Mouse (Mus musculus): ENCODE results near the gene Nccrp1.

Nccrp1 gene

GRCm38 (mm10) chr7:28547154-28547553 lies at the start of gene Nccrp1:
Gene Nccrp1, minus strand, starts transcription at chr7:28547254.
- in situ Hi-C loops (cut with MboI, MseI), result no loop called here

- in situ Hi-C loops (cut with MboI, MseI), result no loop called here
These were observed 48.8 kb upstream of the Nccrp1 start for GRCm38 (mm10) chr7:28595751-28596435.

GRCm38 (mm10) chr7:28593206-28594111 lies 46.4 kb upstream of the Nccrp1 start:
- in situ Hi-C loops (cut with MboI, MseI), result loop anchor here (5.0 kb wide), 1 partner anchor 141 kb away; the partner anchor contains the start of gene Lrfn1

DNA sequence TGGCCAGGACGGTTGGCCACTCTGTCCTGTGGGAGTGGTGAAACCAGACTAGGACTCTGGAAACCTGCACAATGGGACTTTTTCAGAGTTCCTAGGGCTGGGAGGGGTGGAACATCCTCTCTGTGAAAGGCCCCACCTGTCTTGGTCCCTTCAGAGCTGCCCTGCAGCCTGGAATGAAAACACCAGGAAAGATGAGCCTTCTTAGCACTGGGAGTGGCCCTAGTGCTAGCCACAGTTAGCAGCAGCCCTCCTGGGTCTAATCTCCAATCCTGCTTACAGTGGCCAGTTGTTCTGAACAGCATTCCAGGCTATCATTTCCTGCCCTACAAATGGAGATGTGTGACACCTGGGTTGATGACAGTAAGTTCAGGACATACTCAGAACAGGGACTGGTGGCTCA lies 44.8 kb upstream of the Nccrp1 start:
- in situ Hi-C loops (cut with MboI, MseI), result loop anchor here (5.0 kb wide), 1 partner anchor 140 kb away; the partner anchor contains the start of gene Lrfn1

DNA sequence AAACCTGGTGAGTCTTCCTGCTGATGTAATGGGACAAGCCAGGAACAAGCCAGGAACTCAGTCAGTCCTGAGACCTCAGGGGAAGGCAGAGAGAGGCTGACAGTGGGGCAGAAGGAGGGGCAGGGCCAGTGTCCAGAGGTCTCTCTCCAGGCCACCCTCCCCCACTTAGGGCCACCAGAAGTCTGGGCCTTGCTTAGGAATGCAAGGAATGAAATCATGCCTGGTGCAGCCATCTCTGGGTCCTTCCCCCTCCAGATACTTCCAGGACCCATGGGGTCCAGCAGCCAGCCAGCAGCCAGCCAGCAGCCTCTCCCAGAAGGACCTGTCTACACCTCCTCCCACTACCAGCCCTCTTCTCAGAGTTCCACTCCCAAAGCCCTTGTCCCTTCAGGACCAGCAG lies 40.6 kb upstream of the Nccrp1 start:
- in situ Hi-C loops (cut with MboI, MseI), result no loop called here

- in situ Hi-C loops (cut with MboI, MseI), result no loop called here
These were observed 39.8 kb upstream of the Nccrp1 start for GRCm38 (mm10) chr7:28586663-28587411.

- in situ Hi-C loops (cut with MboI, MseI), result no loop called here
These were observed 37.9 kb upstream of the Nccrp1 start for GRCm38 (mm10) chr7:28585001-28585400.

GRCm38 (mm10) chr7:28584468-28584867 lies 37.4 kb upstream of the Nccrp1 start:
- in situ Hi-C loops (cut with MboI, MseI), result no loop called here

DNA sequence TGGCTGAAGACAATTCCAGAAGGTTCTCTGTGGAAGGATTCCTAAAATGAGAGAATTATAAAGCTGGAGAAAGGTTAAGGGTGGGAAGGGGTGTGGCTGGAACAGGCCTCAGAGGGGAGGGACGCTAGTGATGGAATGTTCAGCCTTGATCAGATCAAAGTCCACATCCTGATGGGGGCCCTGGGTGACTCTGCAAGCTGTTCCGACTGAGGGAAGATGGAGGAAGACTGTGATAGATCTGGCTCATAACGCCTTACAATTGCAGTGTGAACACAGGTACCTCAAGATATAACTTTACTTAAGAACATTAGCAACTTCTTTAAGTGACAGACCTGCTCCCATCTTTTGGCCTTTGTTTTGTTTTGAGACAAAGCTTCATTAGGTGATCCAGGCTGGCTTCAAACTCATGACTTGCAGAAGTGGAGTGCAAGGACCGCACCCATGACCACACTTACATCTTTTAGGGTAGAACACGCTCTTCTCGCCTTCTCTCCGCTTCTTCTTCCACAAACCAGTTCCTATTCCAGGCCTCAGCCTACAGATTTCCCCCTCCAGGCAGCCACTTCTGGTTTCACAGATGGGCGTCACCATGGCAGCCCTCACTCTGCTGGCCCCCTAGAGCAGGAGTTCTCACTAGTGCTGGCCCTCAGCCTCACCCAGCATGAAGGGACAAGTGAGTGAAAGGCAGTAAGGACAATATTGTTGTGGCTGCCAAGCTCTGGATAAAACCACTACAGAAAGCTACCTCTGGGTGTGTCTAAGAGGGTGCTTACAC lies 36.7 kb upstream of the Nccrp1 start:
- in situ Hi-C loops (cut with MboI, MseI), result no loop called here

GRCm38 (mm10) chr7:28582841-28583240 lies 35.8 kb upstream of the Nccrp1 start:
- in situ Hi-C loops (cut with MboI, MseI), result no loop called here

GRCm38 (mm10) chr7:28581721-28582120 lies 34.7 kb upstream of the Nccrp1 start:
- in situ Hi-C loops (cut with MboI, MseI), result no loop called here

GRCm38 (mm10) chr7:28579826-28580225 lies 32.8 kb upstream of the Nccrp1 start:
- in situ Hi-C loops (cut with MboI, MseI), result no loop called here

GRCm38 (mm10) chr7:28578543-28579053 lies 31.5 kb upstream of the Nccrp1 start:
- in situ Hi-C loops (cut with MboI, MseI), result no loop called here

DNA sequence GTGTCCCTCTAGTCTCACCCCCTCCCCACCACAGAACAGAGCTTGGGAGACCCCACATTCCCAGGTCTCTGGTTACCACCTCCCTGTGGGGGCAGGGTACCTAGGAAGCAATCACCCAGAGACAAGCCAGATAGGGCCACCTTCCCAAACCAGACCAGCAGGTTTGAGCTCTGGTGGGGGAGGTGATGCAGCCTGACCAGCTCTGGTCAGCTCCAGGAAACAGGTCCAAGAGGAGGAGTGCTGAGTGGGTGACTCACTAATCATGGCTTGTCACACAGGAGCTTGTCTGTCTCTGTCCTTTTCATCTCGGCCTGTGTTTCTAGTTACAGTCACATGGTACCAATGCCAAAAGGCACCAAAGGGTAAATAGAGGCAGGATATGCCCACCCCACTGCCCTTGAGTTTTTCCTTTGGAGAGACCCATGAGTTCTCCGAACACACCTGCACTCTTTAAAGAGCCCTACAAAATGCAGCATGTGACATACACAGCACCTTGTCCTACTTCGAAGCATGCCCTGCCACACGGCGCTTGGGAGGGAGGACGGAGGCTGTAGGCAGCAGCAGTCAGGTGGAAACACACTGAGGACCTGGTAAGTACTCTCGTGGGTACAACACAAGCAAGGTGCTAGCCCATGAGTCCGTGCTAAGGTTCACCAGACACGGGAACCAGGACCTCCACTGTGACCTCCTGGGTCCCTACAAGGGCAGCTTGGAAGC lies 30.9 kb upstream of the Nccrp1 start:
- in situ Hi-C loops (cut with MboI, MseI), result no loop called here

- in situ Hi-C loops (cut with MboI, MseI), result no loop called here
These were observed 29.3 kb upstream of the Nccrp1 start for GRCm38 (mm10) chr7:28576271-28576914.

DNA sequence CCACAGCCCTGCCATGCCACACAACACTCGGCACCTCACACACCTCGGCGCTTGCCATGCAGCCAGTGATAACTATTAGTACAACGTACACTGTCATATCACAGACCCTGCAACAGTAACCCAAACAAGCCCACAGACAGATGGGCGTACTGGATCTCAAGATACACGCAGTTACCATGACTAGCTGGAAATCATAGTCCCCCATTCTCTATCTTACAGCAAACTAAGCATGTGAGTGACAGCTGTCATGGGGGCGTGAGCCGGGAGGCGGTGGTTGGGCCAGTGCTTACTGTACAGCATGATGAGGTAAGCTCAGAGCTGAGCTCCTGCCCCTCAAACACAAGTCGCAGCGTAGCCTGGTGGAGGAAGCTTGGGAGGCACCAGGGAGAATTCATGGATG lies 28.5 kb upstream of the Nccrp1 start:
- in situ Hi-C loops (cut with MboI, MseI), result no loop called here

GRCm38 (mm10) chr7:28573236-28573635 lies 26.2 kb upstream of the Nccrp1 start:
- in situ Hi-C loops (cut with MboI, MseI), result no loop called here

DNA sequence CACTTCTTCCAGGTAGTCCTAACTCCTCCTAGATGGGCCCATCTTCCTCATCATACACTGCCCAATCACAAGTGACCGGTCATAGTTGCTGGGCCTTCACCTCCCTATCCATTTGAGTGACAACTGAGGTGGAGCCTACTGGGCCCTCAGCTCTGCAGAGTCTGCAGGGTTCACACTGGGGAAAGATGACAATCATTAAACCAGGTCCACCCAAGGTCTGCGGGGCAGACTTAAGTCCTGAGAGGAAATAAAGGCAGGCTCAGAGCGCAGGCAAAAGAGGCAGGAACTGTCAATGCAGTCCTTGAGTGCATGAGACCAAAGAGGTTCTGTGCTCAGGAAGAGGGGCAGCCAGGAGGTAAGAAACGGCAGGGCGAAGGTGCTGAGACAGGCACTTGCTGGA lies 25.6 kb upstream of the Nccrp1 start:
- in situ Hi-C loops (cut with MboI, MseI), result no loop called here

DNA sequence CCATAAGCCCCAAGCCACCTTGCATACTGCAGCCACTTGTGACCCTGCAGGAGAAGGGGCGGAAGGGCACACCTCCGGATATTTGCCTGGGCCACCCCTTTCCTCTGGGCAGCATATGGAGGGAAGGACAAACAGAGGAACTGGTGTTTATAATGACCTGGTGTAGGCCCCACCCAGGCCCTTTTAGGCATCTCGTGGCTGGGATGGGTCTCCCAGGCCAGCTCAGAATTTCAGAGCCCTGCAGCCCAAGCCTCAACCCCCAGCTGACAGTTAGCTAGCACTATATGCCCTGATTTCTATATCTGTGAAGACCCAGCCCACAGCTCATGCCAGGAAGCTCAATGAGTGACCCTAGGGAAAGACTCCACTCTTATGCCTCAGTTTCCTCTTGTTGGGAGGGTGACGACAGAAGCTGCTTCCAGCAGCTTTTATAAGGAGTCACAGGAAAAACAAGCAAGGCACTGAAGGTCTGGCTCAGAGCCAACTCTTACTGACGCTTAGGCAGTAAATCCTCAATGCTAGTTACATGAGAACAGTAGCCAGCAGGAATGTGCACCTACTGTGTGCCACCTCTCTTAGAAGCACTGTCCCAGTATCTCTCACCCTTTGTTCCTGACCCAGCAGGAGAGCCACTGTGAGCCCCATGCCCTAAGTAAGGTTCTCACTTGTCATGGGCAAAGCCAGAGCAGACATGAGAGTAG lies 24.1 kb upstream of the Nccrp1 start:
- in situ Hi-C loops (cut with MboI, MseI), result no loop called here
